8 mouse cellular contexts compared by ENCODE assay signal in the genomic region with DNA sequence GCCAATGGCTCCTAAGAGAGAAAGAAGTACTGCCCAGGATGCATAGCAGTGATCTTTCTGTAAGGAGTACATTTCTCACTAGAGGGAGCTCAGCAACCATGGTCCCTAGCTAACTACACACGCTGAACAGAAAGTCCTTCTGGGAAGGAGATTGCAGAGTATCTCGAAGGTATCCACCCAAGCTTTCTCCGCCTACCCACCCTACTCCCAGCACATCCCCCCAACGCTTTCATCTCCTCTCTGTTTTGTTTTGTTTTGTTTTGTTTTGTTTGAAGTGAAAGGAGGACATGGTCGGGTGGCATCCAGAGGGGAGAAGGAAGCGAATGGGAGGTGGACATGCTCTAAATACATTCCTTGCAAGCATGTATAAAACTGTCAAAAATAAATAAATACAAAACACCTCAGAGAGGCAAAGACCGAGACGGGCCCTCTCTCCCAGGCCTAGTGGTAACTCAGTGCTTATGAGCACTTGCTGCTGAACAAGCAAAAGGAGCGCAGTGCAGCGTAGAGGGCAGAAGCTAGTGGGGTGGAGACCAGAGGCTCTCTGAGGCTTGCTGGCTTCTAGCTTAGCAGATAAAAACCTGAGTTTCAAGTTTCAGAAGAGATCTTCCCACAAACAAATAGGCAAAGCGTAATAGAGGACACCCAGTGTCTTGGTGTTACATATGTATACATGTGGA.
DNase-seq lines count a peak whose midpoint lies in the region; ATAC-seq lines count a peak whose summit lies in the region.

No protein-coding gene starts in this region.

- H3K36me3 ChIP-seq in embryonic facial prominence, embryonic 14.5 days (ENCODE audit: control insufficient read depth, insufficient read depth, low read length): no peaks in the 10 kb centered on the region
- H3K36me3 ChIP-seq in embryonic facial prominence, embryonic 10.5 days (replicated peaks): no peaks in the 10 kb centered on the region
- no peaks in the 10 kb centered on the region for H3K36me3 ChIP-seq in lung, embryonic 15.5 days
- no peaks in the 10 kb centered on the region for H3K36me3 ChIP-seq in intestine, embryonic 14.5 days (ENCODE audit: control insufficient read depth, insufficient read depth, low read length)

- no peak overlapping the region for H3K27ac ChIP-seq in embryonic facial prominence, embryonic 14.5 days (replicated peaks; ENCODE audit: low read depth, low read length)
- H3K27ac ChIP-seq in embryonic facial prominence, embryonic 10.5 days (replicated peaks): no peak overlapping the region
- H3K27ac ChIP-seq in lung, embryonic 15.5 days: no peak overlapping the region
- H3K27ac ChIP-seq in intestine, embryonic 14.5 days (ENCODE audit: low read depth): no peak overlapping the region

- peak; percentile 26; the same call in 1 of the 2 replicates for ATAC-seq in embryonic facial prominence, embryonic 14.5 days (ENCODE audit: low read depth)
- no peak for ATAC-seq in lung, embryonic 15.5 days (ENCODE audit: borderline replicate concordance, extremely low read depth, low FRiP score, low TSS enrichment)
- ATAC-seq in intestine, embryonic 14.5 days (replicated peaks; ENCODE audit: low FRiP score, low TSS enrichment, low read depth): no peak
- no peak for ATAC-seq in erythroblast, adult 5-6 weeks (replicated peaks; ENCODE audit: low FRiP score, poor library complexity, severe bottlenecking)

- H3K9ac ChIP-seq in embryonic facial prominence, embryonic 14.5 days (ENCODE audit: low read depth, low read length): no peak overlapping the region
- H3K9ac ChIP-seq in lung, embryonic 15.5 days: no peak overlapping the region
- H3K9ac ChIP-seq in intestine, embryonic 14.5 days (ENCODE audit: low read length): no peak overlapping the region

- WGBS in embryonic facial prominence, embryonic 14.5 days: 52% methylated on average over 11 of the region's 11 CpGs
- 76% methylated on average over 11 of the region's 11 CpGs for WGBS in embryonic facial prominence, embryonic 10.5 days
- WGBS in lung, embryonic 15.5 days: 47% methylated on average over 11 of the region's 11 CpGs
- 48% methylated on average over 11 of the region's 11 CpGs for WGBS in intestine, embryonic 14.5 days

- no peaks in the 10 kb centered on the region for H3K4me1 ChIP-seq in embryonic facial prominence, embryonic 14.5 days (ENCODE audit: control insufficient read depth, insufficient read depth, low read length)
- no peaks in the 10 kb centered on the region for H3K4me1 ChIP-seq in embryonic facial prominence, embryonic 10.5 days
- no peaks in the 10 kb centered on the region for H3K4me1 ChIP-seq in lung, embryonic 15.5 days
- no peaks in the 10 kb centered on the region for H3K4me1 ChIP-seq in intestine, embryonic 14.5 days (replicated peaks; ENCODE audit: control insufficient read depth, insufficient read depth, low read length)

- no peak overlapping the region for H3K4me3 ChIP-seq in embryonic facial prominence, embryonic 14.5 days (ENCODE audit: low read depth, low read length)
- H3K4me3 ChIP-seq in embryonic facial prominence, embryonic 10.5 days: no peak overlapping the region
- H3K4me3 ChIP-seq in lung, embryonic 15.5 days: no peak overlapping the region
- 0 out of 2 replicates have a peak overlapping the region, but pooled peaks have one; percentile 1 for H3K4me3 ChIP-seq in intestine, embryonic 14.5 days (ENCODE audit: low read depth, low read length)

- no peaks in the 10 kb centered on the region for H3K27me3 ChIP-seq in embryonic facial prominence, embryonic 14.5 days (replicated peaks; ENCODE audit: control insufficient read depth, insufficient read depth, low read length)
- H3K27me3 ChIP-seq in embryonic facial prominence, embryonic 10.5 days (replicated peaks; ENCODE audit: low read depth, poor library complexity, severe bottlenecking): no peaks in the 10 kb centered on the region
- no peaks in the 10 kb centered on the region for H3K27me3 ChIP-seq in lung, embryonic 15.5 days
- H3K27me3 ChIP-seq in intestine, embryonic 14.5 days (replicated peaks; ENCODE audit: control insufficient read depth, insufficient read depth, low read length): no peaks in the 10 kb centered on the region

- DNase-seq in embryonic facial prominence, embryonic 14.5 days (ENCODE audit: low spot score): peak; percentile 44
- no peak for DNase-seq in embryonic facial prominence, embryonic 10.5 days (ENCODE audit: low spot score)
- DNase-seq in lung, postnatal 25 days (ENCODE audit: low spot score): no peak
- DNase-seq in intestine, embryonic 14.5 days (ENCODE audit: low spot score): peak; percentile 51
- DNase-seq in retina, postnatal 1 day: peak; percentile 24
- DNase-seq in ovary, postnatal 36 days (ENCODE audit: low spot score): no peak

- H3K9me3 ChIP-seq in embryonic facial prominence, embryonic 14.5 days (ENCODE audit: control insufficient read depth, low read length): no peaks in the 10 kb centered on the region
- no peaks in the 10 kb centered on the region for H3K9me3 ChIP-seq in embryonic facial prominence, embryonic 10.5 days
- H3K9me3 ChIP-seq in lung, embryonic 15.5 days: no peaks in the 10 kb centered on the region
- no peaks in the 10 kb centered on the region for H3K9me3 ChIP-seq in intestine, embryonic 14.5 days (ENCODE audit: control insufficient read depth, low read length)

- peak overlapping the region; percentile 29 for H3K4me2 ChIP-seq in embryonic facial prominence, embryonic 14.5 days (ENCODE audit: low read depth, low read length)
- peak overlapping the region; percentile 35 for H3K4me2 ChIP-seq in lung, embryonic 15.5 days
- H3K4me2 ChIP-seq in intestine, embryonic 14.5 days (ENCODE audit: low read length): peak overlapping the region; percentile 20

Comparison
In these comparisons a context has a peak if more than half of its experiments do, and no peak if none do; other contexts are left out.
1. DNase-seq: peak in embryonic facial prominence, embryonic 14.5 days (single experiment), intestine, embryonic 14.5 days (single experiment) and retina, postnatal 1 day (single experiment); none in embryonic facial prominence, embryonic 10.5 days (single experiment), lung, postnatal 25 days (single experiment) and ovary, postnatal 36 days (single experiment).
2. Peak in every context shown above with its lines, with median percentiles within 50 percentile points of each other: H3K4me2 ChIP-seq.